Mouse (Mus musculus) liver, embryonic 14.5 days (tissue): Measurements from ENCODE around the gene Plagl1.

ENCODE experiments used
- CTCF ChIP-seq: IDR thresholded peaks from 2 replicates; pipeline ENCODE4 v1.5.1; 2016; ENCODE audit warnings: antibody characterized with exemption, low read depth, control low read depth
- EP300 ChIP-seq: IDR thresholded peaks from 2 replicates; pipeline ENCODE4 v1.6.1; 2016; ENCODE audit warnings: antibody characterized with exemption, low read depth

DNA sequence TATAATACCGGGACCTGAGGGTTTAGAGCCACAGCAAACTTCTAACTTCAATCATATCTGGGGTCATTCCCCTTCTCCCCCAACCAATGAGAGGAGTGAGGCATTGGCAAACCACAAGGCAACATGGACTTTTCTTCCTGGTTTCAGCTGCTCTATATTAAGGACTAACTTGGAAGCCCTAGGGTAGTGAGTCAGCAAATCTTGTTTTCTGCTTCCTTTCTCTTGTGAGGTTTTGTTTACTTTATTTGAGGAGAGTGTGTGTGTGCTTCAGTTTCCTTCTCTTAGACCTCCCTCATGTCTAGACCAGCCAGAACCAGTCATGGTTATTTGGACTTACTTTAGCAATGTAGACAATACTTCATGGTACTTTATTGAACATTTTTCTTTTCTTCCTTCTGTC is 32.1 kb upstream of the Plagl1 start:
- TF ChIP-seq CTCF (no peak), EP300 (no peak)
